Mouse (Mus musculus): ENCODE measurements around the gene Pip5k1b. TPM values are rescaled to one million over a fixed set of nuclear protein-coding genes. Genes with fewer than 3 reads are reported as not detected.

Pip5k1b gene
- polyA plus RNA-seq, 1 experiment from 2014 or later, result 1.6 TPM

DNA sequence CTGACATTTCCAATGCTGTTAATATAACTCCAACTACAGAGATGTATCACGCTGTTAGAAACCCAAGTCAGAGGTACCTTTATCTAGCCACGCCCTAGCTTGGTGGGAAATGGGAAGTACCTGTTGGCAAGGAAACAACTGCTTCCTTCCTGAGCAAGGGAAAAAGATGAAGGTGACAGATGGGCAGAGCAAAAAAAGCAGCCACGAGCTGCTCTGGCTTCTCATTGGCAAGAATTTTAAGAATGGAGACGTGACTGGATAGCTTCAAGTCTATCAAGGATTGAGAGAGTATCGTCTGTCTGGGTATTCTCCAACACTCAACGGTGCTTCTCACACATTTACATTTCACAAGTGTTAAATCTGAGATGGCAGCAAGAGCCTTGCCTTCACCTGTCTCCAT lies 80.4 kb downstream of the Pip5k1b start:
- no peak for ATAC-seq (replicated peaks; ENCODE audit: insufficient number of reproducible peaks, low FRiP score, low TSS enrichment, low read depth)
- no peak for DNase-seq (ENCODE audit: low spot score)
- WGBS, result 87% methylated on average over 6 of the region's 6 CpGs
- H3K4me1 ChIP-seq (ENCODE audit: control insufficient read depth, insufficient read depth, low read length), result no peaks in the 10 kb centered on the region
- no peaks in the 10 kb centered on the region for H3K9me3 ChIP-seq (replicated peaks; ENCODE audit: control insufficient read depth, low read length)
- H3K27me3 ChIP-seq (ENCODE audit: control insufficient read depth, insufficient read depth, low read length), result no peaks in the 10 kb centered on the region
- H3K36me3 ChIP-seq (replicated peaks; ENCODE audit: control insufficient read depth, insufficient read depth, low read depth, low read length), result no peaks in the 10 kb centered on the region
- no peak overlapping the region for H3K9ac ChIP-seq (replicated peaks; ENCODE audit: low read length)
- H3K4me3 ChIP-seq (ENCODE audit: low read depth, low read length), result no peak overlapping the region
- no peak overlapping the region for H3K4me2 ChIP-seq (ENCODE audit: low read depth, low read length)
- H3K27ac ChIP-seq (replicated peaks; ENCODE audit: low read depth, low read length), result no peak overlapping the region

DNA sequence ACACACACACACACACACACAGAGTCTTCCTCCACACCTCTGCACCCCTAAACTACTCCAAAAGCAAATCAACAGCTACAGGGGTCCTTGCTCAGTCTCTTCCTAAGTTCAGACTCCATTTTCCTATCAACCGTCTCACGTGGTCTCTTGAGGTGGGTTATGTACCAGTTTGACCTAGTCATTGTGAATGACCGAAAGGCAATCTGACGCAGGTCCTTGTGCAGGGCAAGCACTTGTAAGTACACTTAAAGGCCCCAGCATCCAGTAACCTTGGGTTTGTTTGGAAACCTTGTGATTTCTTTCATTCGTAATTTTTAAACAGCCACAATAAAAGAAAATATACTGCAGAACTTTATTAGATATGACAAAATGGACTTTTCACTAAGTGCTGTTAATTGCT lies 83.2 kb downstream of the Pip5k1b start:
- no peak overlapping the region for H3K4me3 ChIP-seq (ENCODE audit: low read depth, low read length)
- WGBS, result 88% methylated on average over 5 of the region's 5 CpGs
- H3K4me2 ChIP-seq (ENCODE audit: low read depth, low read length), result no peak overlapping the region
- no peak for DNase-seq (ENCODE audit: low spot score)
- no peaks in the 10 kb centered on the region for H3K4me1 ChIP-seq (ENCODE audit: control insufficient read depth, insufficient read depth, low read length)
- no peak for ATAC-seq (replicated peaks; ENCODE audit: insufficient number of reproducible peaks, low FRiP score, low TSS enrichment, low read depth)
- no peaks in the 10 kb centered on the region for H3K36me3 ChIP-seq (replicated peaks; ENCODE audit: control insufficient read depth, insufficient read depth, low read depth, low read length)
- no peaks in the 10 kb centered on the region for H3K27me3 ChIP-seq (ENCODE audit: control insufficient read depth, insufficient read depth, low read length)
- H3K27ac ChIP-seq (replicated peaks; ENCODE audit: low read depth, low read length), result no peak overlapping the region
- no peak overlapping the region for H3K9ac ChIP-seq (replicated peaks; ENCODE audit: low read length)
- no peaks in the 10 kb centered on the region for H3K9me3 ChIP-seq (replicated peaks; ENCODE audit: control insufficient read depth, low read length)

DNA sequence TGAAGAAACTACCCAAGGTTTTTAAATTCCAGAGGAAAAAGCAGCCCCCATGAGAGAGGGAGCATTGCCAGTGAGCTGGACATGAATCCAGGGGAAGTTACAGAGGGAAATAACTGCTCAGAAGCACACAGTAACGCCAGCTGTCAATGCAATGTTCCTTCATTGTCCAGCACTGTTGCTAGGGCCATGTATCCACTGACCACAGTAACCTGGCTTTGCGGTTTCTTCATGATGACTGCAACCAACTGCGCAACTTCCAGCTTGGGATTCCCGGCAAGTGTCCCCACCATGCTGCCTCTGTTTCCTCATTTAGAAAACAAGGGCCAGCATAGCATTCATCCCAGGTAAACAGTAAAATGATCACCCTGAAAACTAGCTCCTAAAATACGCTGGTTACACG lies 84.1 kb downstream of the Pip5k1b start:
- ATAC-seq (replicated peaks; ENCODE audit: insufficient number of reproducible peaks, low FRiP score, low TSS enrichment, low read depth) (no peak), DNase-seq (ENCODE audit: low spot score) (no peak)
- 84% methylated on average over 6 of the region's 6 CpGs for WGBS
- H3K36me3 ChIP-seq (replicated peaks; ENCODE audit: control insufficient read depth, insufficient read depth, low read depth, low read length), result no peaks in the 10 kb centered on the region
- no peaks in the 10 kb centered on the region for H3K27me3 ChIP-seq (ENCODE audit: control insufficient read depth, insufficient read depth, low read length)
- no peak overlapping the region for H3K27ac ChIP-seq (replicated peaks; ENCODE audit: low read depth, low read length)
- H3K9me3 ChIP-seq (replicated peaks; ENCODE audit: control insufficient read depth, low read length), result no peaks in the 10 kb centered on the region
- no peak overlapping the region for H3K4me2 ChIP-seq (ENCODE audit: low read depth, low read length)
- H3K4me1 ChIP-seq (ENCODE audit: control insufficient read depth, insufficient read depth, low read length), result no peaks in the 10 kb centered on the region
- H3K9ac ChIP-seq (replicated peaks; ENCODE audit: low read length), result no peak overlapping the region
- H3K4me3 ChIP-seq (ENCODE audit: low read depth, low read length), result no peak overlapping the region

DNA sequence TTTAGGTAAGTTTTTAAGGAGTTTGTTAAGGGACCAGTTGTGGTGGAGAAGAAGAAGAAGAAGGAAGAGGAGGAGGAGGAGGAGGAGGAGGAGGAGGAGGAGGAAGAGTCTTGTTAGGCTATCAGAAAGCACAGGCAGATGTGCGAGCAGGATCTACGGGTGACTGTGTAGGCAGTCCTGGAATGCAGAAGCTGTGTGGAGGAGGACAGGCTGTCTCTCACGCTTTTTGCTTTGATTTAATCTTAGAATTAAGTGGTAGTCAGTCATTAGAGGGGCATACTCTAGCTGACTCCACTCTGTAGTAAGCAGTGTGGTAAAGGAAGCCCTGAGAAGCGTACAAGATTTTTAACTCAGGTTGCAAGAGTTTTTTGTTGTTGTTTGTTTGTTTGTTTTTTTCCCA lies 86.5 kb downstream of the Pip5k1b start:
- WGBS, result 57% methylated on average over 4 of the region's 4 CpGs
- no peaks in the 10 kb centered on the region for H3K9me3 ChIP-seq (replicated peaks; ENCODE audit: control insufficient read depth, low read length)
- no peaks in the 10 kb centered on the region for H3K4me1 ChIP-seq (ENCODE audit: control insufficient read depth, insufficient read depth, low read length)
- no peak overlapping the region for H3K4me3 ChIP-seq (ENCODE audit: low read depth, low read length)
- H3K4me2 ChIP-seq (ENCODE audit: low read depth, low read length), result no peak overlapping the region
- DNase-seq (ENCODE audit: low spot score) (no peak), ATAC-seq (replicated peaks; ENCODE audit: insufficient number of reproducible peaks, low FRiP score, low TSS enrichment, low read depth) (no peak)
- no peak overlapping the region for H3K27ac ChIP-seq (replicated peaks; ENCODE audit: low read depth, low read length)
- no peak overlapping the region for H3K9ac ChIP-seq (replicated peaks; ENCODE audit: low read length)
- no peaks in the 10 kb centered on the region for H3K36me3 ChIP-seq (replicated peaks; ENCODE audit: control insufficient read depth, insufficient read depth, low read depth, low read length)
- no peaks in the 10 kb centered on the region for H3K27me3 ChIP-seq (ENCODE audit: control insufficient read depth, insufficient read depth, low read length)

DNA sequence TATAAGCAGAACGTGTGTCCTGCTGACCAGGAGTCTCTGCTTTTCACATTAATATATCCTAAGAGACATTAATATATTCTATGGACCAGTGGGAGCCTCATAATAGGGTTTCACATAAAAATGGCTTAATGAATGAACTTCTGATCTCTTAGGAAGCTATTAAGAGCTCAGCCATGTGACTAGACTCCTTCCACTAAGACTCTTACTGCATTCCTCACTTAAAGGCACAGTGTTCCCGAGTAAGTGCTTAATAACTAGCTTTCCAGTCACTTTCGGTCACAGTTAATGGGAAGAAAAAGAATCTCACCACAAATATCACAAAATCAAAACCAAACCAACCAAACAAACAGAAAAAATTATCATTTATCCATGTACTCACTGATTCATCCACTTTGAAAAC lies 87.1 kb downstream of the Pip5k1b start:
- H3K9ac ChIP-seq (replicated peaks; ENCODE audit: low read length), result no peak overlapping the region

DNA sequence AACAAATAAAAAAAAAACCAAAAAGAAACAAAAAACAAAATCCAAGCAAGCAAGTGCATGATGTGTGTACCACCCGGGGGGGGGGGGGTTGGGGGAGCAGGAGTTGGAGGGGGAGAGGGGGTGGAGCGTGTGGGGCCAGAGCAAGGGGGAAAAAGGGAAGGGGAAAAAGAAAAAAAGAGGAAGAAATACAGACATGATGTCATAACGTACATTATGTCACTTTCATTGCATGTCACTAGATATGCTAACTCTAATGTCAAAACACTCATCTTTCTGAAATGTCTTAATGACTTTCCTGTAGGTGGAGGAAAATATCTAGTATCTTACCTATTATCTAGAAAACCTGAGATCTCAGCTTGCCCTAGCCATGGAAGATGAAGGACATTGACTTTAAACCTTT lies 92.7 kb downstream of the Pip5k1b start:
- no peak for DNase-seq (ENCODE audit: low spot score)
- Histone ChIP-seq H3K27ac (replicated peaks; ENCODE audit: low read depth, low read length) (no peak overlapping the region), H3K27me3 (ENCODE audit: control insufficient read depth, insufficient read depth, low read length) (no peaks in the 10 kb centered on the region), H3K9me3 (replicated peaks; ENCODE audit: control insufficient read depth, low read length) (no peaks in the 10 kb centered on the region), H3K4me1 (ENCODE audit: control insufficient read depth, insufficient read depth, low read length) (no peaks in the 10 kb centered on the region), H3K9ac (replicated peaks; ENCODE audit: low read length) (no peak overlapping the region), H3K4me2 (ENCODE audit: low read depth, low read length) (no peak overlapping the region), H3K36me3 (replicated peaks; ENCODE audit: control insufficient read depth, insufficient read depth, low read depth, low read length) (no peaks in the 10 kb centered on the region), H3K4me3 (ENCODE audit: low read depth, low read length) (no peak overlapping the region)
- 65% methylated on average over 2 of the region's 3 CpGs for WGBS
- ATAC-seq (replicated peaks; ENCODE audit: insufficient number of reproducible peaks, low FRiP score, low TSS enrichment, low read depth), result no peak

More for the DNA sequence above, 87.1 kb downstream of the Pip5k1b start:
- ATAC-seq (replicated peaks; ENCODE audit: insufficient number of reproducible peaks, low FRiP score, low TSS enrichment, low read depth) (no peak), DNase-seq (ENCODE audit: low spot score) (no peak)
- Histone ChIP-seq H3K27ac (replicated peaks; ENCODE audit: low read depth, low read length) (no peak overlapping the region), H3K36me3 (replicated peaks; ENCODE audit: control insufficient read depth, insufficient read depth, low read depth, low read length) (no peaks in the 10 kb centered on the region), H3K4me2 (ENCODE audit: low read depth, low read length) (no peak overlapping the region), H3K4me3 (ENCODE audit: low read depth, low read length) (no peak overlapping the region), H3K4me1 (ENCODE audit: control insufficient read depth, insufficient read depth, low read length) (no peaks in the 10 kb centered on the region), H3K9me3 (replicated peaks; ENCODE audit: control insufficient read depth, low read length) (no peaks in the 10 kb centered on the region), H3K27me3 (ENCODE audit: control insufficient read depth, insufficient read depth, low read length) (no peaks in the 10 kb centered on the region)
- 69% methylated on average over 3 of the region's 3 CpGs for WGBS

DNA sequence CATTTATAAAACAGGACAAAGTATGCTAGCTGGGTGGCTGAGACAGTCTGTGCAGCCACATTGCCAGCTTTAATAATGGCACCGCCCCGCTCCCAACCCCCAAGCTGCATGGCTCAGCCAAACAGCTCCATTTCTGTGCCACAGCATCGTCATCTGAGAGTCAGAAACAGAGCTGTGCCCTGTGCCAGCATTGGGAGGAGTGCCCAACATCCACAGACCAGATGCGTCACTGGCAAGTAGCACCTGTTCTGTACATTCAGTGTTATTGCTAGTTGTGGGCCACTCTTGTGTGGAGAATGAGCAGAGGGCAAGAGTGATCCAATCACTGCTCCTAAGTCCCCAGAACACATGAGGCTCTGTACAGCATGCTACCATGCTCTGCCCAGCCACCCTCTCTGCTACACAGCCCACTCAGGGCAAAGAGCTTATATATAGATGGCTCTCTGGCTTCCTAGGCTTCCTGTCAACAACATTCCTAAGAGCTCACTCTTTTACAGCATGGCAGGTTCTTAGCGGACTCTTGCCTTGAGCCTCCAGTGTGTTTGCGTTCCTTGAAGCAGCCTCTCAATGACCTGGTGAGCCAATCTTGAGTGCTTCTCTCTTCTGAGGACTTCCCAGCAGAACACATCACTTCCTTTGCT lies 99.0 kb downstream of the Pip5k1b start:
- H3K4me2 ChIP-seq (ENCODE audit: low read depth, low read length), result no peak overlapping the region
- H3K27ac ChIP-seq (replicated peaks; ENCODE audit: low read depth, low read length), result no peak overlapping the region
- no peaks in the 10 kb centered on the region for H3K9me3 ChIP-seq (replicated peaks; ENCODE audit: control insufficient read depth, low read length)
- ATAC-seq (replicated peaks; ENCODE audit: insufficient number of reproducible peaks, low FRiP score, low TSS enrichment, low read depth) (no peak), DNase-seq (ENCODE audit: low spot score) (no peak)
- H3K36me3 ChIP-seq (replicated peaks; ENCODE audit: control insufficient read depth, insufficient read depth, low read depth, low read length), result no peaks in the 10 kb centered on the region
- no peaks in the 10 kb centered on the region; the same call in 1 of the 2 replicates for H3K4me1 ChIP-seq (ENCODE audit: control insufficient read depth, insufficient read depth, low read length)
- no peak overlapping the region for H3K9ac ChIP-seq (replicated peaks; ENCODE audit: low read length)
- 94% methylated on average over 6 of the region's 6 CpGs for WGBS
- no peaks in the 10 kb centered on the region for H3K27me3 ChIP-seq (ENCODE audit: control insufficient read depth, insufficient read depth, low read length)
- H3K4me3 ChIP-seq (ENCODE audit: low read depth, low read length), result no peak overlapping the region

DNA sequence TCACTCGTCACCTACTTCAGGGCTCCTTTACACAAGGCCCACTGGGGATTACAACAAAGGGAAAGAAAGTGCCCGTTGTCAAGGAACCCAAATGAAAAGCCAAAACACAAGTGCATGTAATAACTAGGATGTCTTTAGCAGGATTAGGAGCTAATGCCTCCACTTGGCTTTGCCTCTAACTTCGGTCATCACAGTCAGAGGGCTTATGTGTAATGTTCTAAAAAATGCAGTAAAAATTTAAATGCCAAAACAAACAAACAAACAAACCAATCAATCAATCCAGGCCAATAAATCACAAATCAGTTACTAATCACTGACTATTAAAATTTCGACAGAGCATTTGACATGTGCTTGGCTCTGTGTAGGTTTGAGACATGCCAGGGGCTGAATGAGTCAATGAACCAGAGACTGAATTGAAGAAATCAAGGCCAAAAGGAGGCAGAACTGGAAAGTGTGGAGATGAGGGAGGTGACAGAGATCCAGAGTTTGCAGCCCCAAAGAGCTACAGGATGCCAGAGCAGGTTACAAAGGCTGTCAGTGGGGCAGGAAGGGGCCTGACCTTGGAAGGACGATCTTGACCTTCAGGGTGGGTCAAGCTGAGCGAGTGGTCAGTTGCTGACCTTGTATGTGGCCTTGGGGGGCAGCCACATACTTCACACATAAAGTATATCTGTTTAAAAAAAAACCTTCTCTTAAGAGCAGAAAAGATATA lies 100.3 kb downstream of the Pip5k1b start:
- H3K9me3 ChIP-seq (replicated peaks; ENCODE audit: control insufficient read depth, low read length), result no peaks in the 10 kb centered on the region
- WGBS, result 72% methylated on average over 6 of the region's 6 CpGs
- H3K27ac ChIP-seq (replicated peaks; ENCODE audit: low read depth, low read length), result no peak overlapping the region
- no peaks in the 10 kb centered on the region for H3K36me3 ChIP-seq (replicated peaks; ENCODE audit: control insufficient read depth, insufficient read depth, low read depth, low read length)
- H3K9ac ChIP-seq (replicated peaks; ENCODE audit: low read length), result no peak overlapping the region
- H3K27me3 ChIP-seq (ENCODE audit: control insufficient read depth, insufficient read depth, low read length), result no peaks in the 10 kb centered on the region
- no peaks in the 10 kb centered on the region; the same call in 1 of the 2 replicates for H3K4me1 ChIP-seq (ENCODE audit: control insufficient read depth, insufficient read depth, low read length)
- no peak overlapping the region for H3K4me2 ChIP-seq (ENCODE audit: low read depth, low read length)
- ATAC-seq (replicated peaks; ENCODE audit: insufficient number of reproducible peaks, low FRiP score, low TSS enrichment, low read depth), result no peak
- H3K4me3 ChIP-seq (ENCODE audit: low read depth, low read length), result no peak overlapping the region
- DNase-seq (ENCODE audit: low spot score), result no peak

Data from embryonic facial prominence, embryonic 11.5 days (tissue).